Mouse (Mus musculus) kidney, embryonic 15.5 days (tissue): ENCODE data around the gene Eif3b. TPM values are rescaled to one million over a fixed set of nuclear protein-coding genes. Genes with fewer than 3 reads are reported as not detected.

Experiments
- ATAC-seq: fragments of 200-750 bp; cut with Nextera tagmentation; replicated peaks from 2 replicates; pipeline ENCODE4 v1.8.0; 2017; ENCODE audit warnings: moderate TSS enrichment; ENCODE audit not compliant: low FRiP score
- H3K27ac ChIP-seq: fragments of 300-500 bp; sonication (generic); 2 replicates; pipeline ENCODE4 v1.5.1; 2015; ENCODE audit warnings: mild to moderate bottlenecking, inconsistent platforms
- H3K27me3 ChIP-seq: fragments of 300-500 bp; sonication (generic); 2 replicates; pipeline ENCODE4 v1.6.1; 2015; ENCODE audit warnings: inconsistent platforms
- H3K36me3 ChIP-seq: fragments of 300-500 bp; sonication (generic); 2 replicates; pipeline ENCODE4 v1.6.1; 2015; ENCODE audit warnings: inconsistent platforms
- H3K4me1 ChIP-seq: fragments of 300-500 bp; sonication (generic); 2 replicates; pipeline ENCODE4 v1.6.1; 2015; ENCODE audit warnings: inconsistent platforms
- H3K4me2 ChIP-seq: fragments of 300-500 bp; sonication (generic); 2 replicates; pipeline ENCODE4 v1.6.1; 2015; ENCODE audit warnings: moderate library complexity, mild to moderate bottlenecking, inconsistent platforms
- H3K4me3 ChIP-seq: fragments of 300-500 bp; sonication (generic); replicated peaks from 2 replicates; pipeline ENCODE4 v1.5.1; 2015; ENCODE audit warnings: mild to moderate bottlenecking, inconsistent platforms
- H3K9ac ChIP-seq: fragments of 300-500 bp; sonication (generic); 2 replicates; pipeline ENCODE4 v1.6.1; 2015; ENCODE audit warnings: mild to moderate bottlenecking, inconsistent platforms
- H3K9me3 ChIP-seq: fragments of 300-500 bp; sonication (generic); replicated peaks from 2 replicates; pipeline ENCODE4 v1.6.1; 2016; ENCODE audit warnings: inconsistent platforms
- WGBS: fragments of 180-500 bp; shearing (Covaris S2); methylation state at CpG from one replicate; pipeline ENCODE4 v1.1.7; 2015; ENCODE audit warnings: mixed read lengths; 5-methylcytosine and 5-hydroxymethylcytosine counted together
- polyA plus RNA-seq: library from polyadenylated mRNA; unstranded; fragments of >200 nt; fragmentation: Nextera tagmentation; extraction: Ambion mirVana; gene quantifications from 2 replicates; pipeline ENCODE4 v1.2.1, GENCODE M21; 2015

Eif3b gene
- polyA plus RNA-seq, result 116 and 127 TPM in 2 replicates

DNA sequence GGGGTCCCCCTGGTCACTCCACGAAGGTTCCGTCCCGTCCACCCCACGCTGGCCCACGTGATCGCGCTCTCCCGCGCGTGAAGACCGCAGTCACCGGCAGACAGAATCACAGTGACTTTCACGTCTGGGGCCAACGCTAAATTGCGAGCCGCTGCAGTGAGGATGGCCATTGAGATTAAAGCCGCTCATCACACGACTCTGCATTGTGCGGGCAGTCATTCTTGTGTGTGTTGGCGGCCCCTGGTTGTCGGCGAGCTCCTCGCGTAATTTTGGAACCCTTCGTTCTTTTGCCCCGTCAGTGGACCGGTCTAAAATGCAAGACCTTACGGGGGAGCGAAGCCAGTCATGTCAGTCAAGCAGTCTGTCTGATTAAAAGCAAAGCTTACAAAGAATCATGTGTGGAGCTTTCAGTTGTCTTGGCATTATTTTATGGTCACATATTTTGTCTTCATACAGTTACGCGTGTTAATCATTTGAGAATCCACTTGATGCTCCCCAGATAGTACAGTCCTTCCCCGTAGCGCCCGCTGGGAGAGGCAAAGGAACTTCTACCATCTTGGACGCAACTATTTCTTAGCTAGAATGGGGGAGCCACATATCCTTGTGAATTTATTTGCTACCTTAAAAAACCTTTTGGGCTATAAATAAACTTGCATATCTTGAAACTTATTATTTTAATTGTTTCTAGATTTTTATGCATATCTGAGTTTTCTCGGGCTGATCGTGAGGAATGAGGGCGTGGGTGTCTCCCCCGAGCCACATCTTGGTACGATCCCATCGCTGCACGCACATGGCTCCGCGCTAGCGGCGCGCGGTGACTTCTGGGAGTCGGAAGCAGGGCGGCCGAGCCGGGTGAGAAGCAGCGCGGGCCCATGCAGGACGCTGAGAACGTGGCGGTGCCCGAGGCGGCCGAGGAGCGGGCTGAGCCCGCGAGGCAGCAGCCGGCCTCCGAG lies at the start of gene Eif3b:
Gene Eif3b, plus strand, starts transcription at position 840 of the 953 bp plus-strand sequence.
- Histone ChIP-seq H3K9me3 (no peaks in the 10 kb centered on the region), H3K4me3 (peak within 1 kb of the TSS; percentile 100), H3K27ac (peak within 1 kb of the TSS; percentile 97), H3K27me3 (no peaks in the 10 kb centered on the region), H3K9ac (peak within 1 kb of the TSS; percentile 99), H3K4me1 (peaks cover 27% of the 10 kb centered on the region), H3K36me3 (peaks cover 23% of the 10 kb centered on the region), H3K4me2 (peak within 1 kb of the TSS; percentile 85)
- ATAC-seq, result peak; percentile 94
- WGBS, result under 1% methylated on average over 65 of the region's 65 CpGs

DNA sequence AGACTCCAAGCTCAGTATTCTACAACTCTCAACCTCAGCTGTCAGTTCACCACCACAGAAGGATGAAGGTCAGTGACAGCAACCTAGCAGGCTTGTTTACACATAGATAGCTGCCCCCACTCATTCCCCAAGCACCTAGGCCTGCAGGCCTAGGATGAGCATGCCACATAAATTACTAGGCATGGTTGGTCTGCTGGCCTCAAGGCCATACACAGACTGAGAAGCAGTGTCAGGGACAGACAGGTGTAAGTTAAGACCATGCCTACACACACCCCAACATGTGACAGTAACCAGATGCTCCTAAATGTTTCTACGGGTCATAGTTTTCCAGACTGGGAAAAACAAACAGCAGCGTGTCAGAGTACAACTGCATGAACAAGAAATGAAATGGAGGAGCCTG lies 49.7 kb upstream of the Eif3b start:
- 37% methylated on average over 2 of the region's 2 CpGs for WGBS
- no peak overlapping the region for H3K9ac ChIP-seq
- H3K9me3 ChIP-seq, result no peaks in the 10 kb centered on the region
- no peak overlapping the region for H3K4me3 ChIP-seq
- H3K27me3 ChIP-seq, result no peaks in the 10 kb centered on the region
- H3K36me3 ChIP-seq, result no peaks in the 10 kb centered on the region
- ATAC-seq, result no peak
- H3K4me2 ChIP-seq, result no peak overlapping the region
- H3K27ac ChIP-seq, result peak overlapping the region; percentile 57
- peaks cover 28% of the 10 kb centered on the region for H3K4me1 ChIP-seq

GRCm38 (mm10) chr5:140370446-140371254 lies 48.5 kb upstream of the Eif3b start:
- no peak overlapping the region for H3K4me3 ChIP-seq
- peaks cover 35% of the 10 kb centered on the region for H3K4me1 ChIP-seq
- H3K4me2 ChIP-seq, result no peak overlapping the region
- H3K9ac ChIP-seq, result no peak overlapping the region
- 0 out of 2 replicates have a peak overlapping the region, but pooled peaks have one; percentile 57 for H3K27ac ChIP-seq
- 68% methylated on average over 6 of the region's 6 CpGs for WGBS
- no peaks in the 10 kb centered on the region for H3K36me3 ChIP-seq
- H3K9me3 ChIP-seq, result no peaks in the 10 kb centered on the region
- H3K27me3 ChIP-seq, result no peaks in the 10 kb centered on the region
- no peak for ATAC-seq

DNA sequence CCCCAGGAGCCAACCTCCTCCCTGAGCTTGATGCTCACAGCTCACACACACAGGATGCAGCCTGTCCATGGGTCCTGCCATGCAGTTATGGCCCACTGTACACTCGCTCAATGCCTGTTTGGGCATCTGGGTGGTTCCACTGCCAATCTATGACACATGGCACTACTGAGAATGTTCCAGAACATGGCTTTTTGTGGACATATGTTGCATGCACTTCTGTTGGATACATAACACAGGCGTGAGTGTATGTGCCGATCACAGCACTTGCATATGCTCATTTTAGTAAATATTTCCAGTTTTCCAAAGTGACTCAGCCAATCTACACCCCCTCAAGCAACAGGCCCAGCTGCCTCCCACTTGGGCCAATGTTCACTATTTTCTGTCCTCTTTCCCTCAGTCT lies 47.5 kb upstream of the Eif3b start:
- 90% methylated on average over 3 of the region's 3 CpGs for WGBS
- Histone ChIP-seq H3K4me1 (peaks cover 35% of the 10 kb centered on the region), H3K36me3 (no peaks in the 10 kb centered on the region), H3K27ac (no peak overlapping the region), H3K4me3 (no peak overlapping the region), H3K4me2 (no peak overlapping the region), H3K27me3 (no peaks in the 10 kb centered on the region), H3K9ac (no peak overlapping the region), H3K9me3 (no peaks in the 10 kb centered on the region)
- no peak for ATAC-seq

DNA sequence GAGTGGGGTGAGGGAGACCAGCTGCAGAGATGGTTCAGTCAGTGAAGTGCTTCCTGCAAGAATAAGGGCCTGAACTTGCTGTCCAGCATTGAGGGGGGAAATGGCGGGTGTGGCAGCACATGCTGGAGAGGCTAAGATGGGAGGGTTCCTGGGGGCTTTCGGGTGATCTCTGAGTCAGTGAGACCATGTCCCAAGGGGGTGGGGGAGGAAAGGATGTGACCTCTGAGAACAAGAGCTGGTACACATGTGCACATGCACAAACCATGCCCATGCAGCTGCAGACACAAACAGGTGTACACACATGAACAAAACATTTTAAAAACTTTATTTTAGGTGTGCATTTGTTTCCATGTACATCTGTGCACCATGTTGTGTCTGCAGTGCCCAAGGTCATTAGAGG lies 45.4 kb upstream of the Eif3b start:
- no peak for ATAC-seq
- Histone ChIP-seq H3K4me3 (no peak overlapping the region), H3K9ac (no peak overlapping the region), H3K9me3 (no peaks in the 10 kb centered on the region), H3K36me3 (no peaks in the 10 kb centered on the region), H3K4me1 (peaks cover 35% of the 10 kb centered on the region), H3K27me3 (no peaks in the 10 kb centered on the region), H3K4me2 (no peak overlapping the region), H3K27ac (no peak overlapping the region)
- WGBS, result 43% methylated on average over 2 of the region's 2 CpGs

- Histone ChIP-seq H3K9ac (no peak overlapping the region), H3K27ac (no peak overlapping the region), H3K27me3 (no peaks in the 10 kb centered on the region), H3K4me1 (peaks cover 37% of the 10 kb centered on the region), H3K36me3 (no peaks in the 10 kb centered on the region), H3K4me2 (no peak overlapping the region), H3K4me3 (no peak overlapping the region), H3K9me3 (no peaks in the 10 kb centered on the region)
- ATAC-seq, result 0 out of 2 replicates have a peak, but pooled peaks have one; percentile 26
- 22% methylated on average over 3 of the region's 3 CpGs for WGBS
These were observed 44.9 kb upstream of the Eif3b start for GRCm38 (mm10) chr5:140374226-140374625.

- no peaks in the 10 kb centered on the region for H3K36me3 ChIP-seq
- no peak overlapping the region for H3K9ac ChIP-seq
- H3K4me1 ChIP-seq, result peaks cover 29% of the 10 kb centered on the region; the same call in 1 of the 2 replicates
- whole genome bisulfite sequencing, result 87% methylated on average over 4 of the region's 4 CpGs
- H3K4me2 ChIP-seq, result no peak overlapping the region
- no peak for ATAC-seq
- no peaks in the 10 kb centered on the region for H3K9me3 ChIP-seq
- H3K27me3 ChIP-seq, result no peaks in the 10 kb centered on the region
- no peak overlapping the region for H3K4me3 ChIP-seq
- 0 out of 2 replicates have a peak overlapping the region, but pooled peaks have one; percentile 13 for H3K27ac ChIP-seq
These were observed 43.8 kb upstream of the Eif3b start for GRCm38 (mm10) chr5:140375249-140375829.

DNA sequence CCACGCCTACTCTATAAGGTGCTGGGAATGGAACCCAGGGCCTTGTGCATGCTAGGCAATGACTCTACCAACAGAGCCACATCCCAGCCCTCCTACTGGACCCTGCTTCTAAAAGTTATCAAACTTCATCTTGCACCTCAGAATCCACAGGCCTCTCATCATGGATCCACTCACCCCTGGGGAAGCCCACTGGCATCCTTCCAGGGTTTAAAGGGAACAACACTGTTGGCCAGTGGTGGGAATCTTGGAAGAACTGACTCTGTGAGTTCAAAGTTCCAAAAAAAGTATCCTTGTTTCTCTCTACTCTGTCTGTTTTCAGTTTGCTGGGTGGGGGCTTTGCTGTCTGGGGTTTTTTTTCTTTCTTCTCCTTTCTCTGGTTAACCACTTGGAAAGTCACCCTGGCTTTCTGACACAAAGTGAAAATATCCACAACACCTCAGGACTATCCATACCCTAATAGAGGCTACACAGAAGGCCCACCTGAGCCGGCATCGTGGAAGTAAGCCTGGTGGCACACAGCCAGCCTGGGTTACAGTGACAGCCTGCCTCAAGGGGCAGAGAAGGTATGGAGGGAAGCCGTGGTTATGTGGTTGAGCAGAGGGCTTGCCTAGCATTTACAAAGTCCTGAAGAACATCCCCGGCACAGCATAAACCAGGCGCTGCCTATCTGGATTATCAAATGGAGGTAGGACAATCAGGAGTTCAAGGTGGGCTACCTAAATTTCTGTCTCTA lies 40.8 kb upstream of the Eif3b start:
- Histone ChIP-seq H3K9me3 (no peaks in the 10 kb centered on the region), H3K4me3 (no peak overlapping the region), H3K4me1 (peaks cover 31% of the 10 kb centered on the region), H3K27me3 (no peaks in the 10 kb centered on the region), H3K9ac (no peak overlapping the region), H3K4me2 (no peak overlapping the region), H3K27ac (no peak overlapping the region), H3K36me3 (no peaks in the 10 kb centered on the region)
- ATAC-seq, result no peak
- WGBS, result 87% methylated on average over 6 of the region's 6 CpGs

GRCm38 (mm10) chr5:140379299-140379698 lies 39.8 kb upstream of the Eif3b start:
- Histone ChIP-seq H3K27ac (no peak overlapping the region), H3K9me3 (no peaks in the 10 kb centered on the region), H3K9ac (no peak overlapping the region), H3K4me1 (peaks cover 32% of the 10 kb centered on the region), H3K36me3 (no peaks in the 10 kb centered on the region), H3K27me3 (no peaks in the 10 kb centered on the region), H3K4me3 (no peak overlapping the region), H3K4me2 (no peak overlapping the region)
- ATAC-seq, result no peak
- 68% methylated on average over 6 of the region's 6 CpGs for WGBS

DNA sequence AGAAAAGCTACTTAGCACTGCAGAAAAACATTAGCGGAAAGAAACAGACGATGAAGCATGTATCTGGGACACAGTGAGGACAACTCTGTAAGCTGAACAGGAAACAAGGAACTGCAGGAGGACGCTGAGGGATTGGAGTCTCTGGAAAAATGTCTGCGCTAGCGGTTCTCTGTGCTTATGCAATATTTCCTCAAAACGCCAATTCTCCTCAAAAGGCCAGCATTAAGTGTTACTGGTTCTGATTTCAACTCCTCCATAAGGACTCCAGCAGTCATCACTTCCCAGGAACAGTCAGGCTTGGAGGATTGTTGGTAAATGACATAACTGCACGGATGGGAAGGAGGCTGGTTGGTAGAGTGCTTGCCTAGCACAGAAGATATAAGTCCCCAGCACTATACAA lies 38.0 kb upstream of the Eif3b start:
- H3K9ac ChIP-seq, result no peak overlapping the region
- H3K27me3 ChIP-seq, result no peaks in the 10 kb centered on the region
- H3K27ac ChIP-seq, result no peak overlapping the region
- H3K36me3 ChIP-seq, result no peaks in the 10 kb centered on the region
- H3K4me3 ChIP-seq, result no peak overlapping the region
- H3K9me3 ChIP-seq, result no peaks in the 10 kb centered on the region
- ATAC-seq, result no peak
- WGBS, result 82% methylated on average over 7 of the region's 7 CpGs
- H3K4me2 ChIP-seq, result no peak overlapping the region
- H3K4me1 ChIP-seq, result peaks cover 27% of the 10 kb centered on the region

DNA sequence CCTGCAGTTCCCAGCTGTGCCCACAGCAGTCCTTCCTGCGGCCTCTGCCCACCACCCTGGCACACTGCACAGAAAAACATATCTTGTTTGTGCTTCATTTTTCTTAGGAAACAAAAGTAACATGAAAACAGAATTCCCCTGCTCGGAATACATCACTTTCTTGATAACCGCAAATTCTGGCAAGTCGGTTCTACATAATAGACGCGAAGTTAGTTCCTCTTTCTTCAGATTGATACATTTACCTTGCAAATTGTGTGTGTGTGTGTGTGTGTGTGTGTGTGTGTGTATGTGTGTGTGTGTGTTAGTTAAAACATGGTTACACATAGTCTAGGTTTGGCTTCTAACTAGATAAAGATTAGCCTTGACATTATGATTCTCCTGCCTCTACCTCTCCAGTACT lies 36.4 kb upstream of the Eif3b start:
- Histone ChIP-seq H3K4me2 (no peak overlapping the region), H3K27me3 (no peaks in the 10 kb centered on the region)
- 88% methylated on average over 6 of the region's 6 CpGs for WGBS

More for the DNA sequence above, 36.4 kb upstream of the Eif3b start:
- Histone ChIP-seq H3K27ac (0 out of 2 replicates have a peak overlapping the region, but pooled peaks have one; percentile 27), H3K4me1 (peaks cover 41% of the 10 kb centered on the region), H3K9ac (no peak overlapping the region), H3K36me3 (no peaks in the 10 kb centered on the region), H3K4me3 (no peak overlapping the region), H3K9me3 (no peaks in the 10 kb centered on the region)
- ATAC-seq, result no peak
